Mouse (Mus musculus) hindbrain, embryonic 16.5 days (tissue): ENCODE results near the gene Pum1. TPM values are rescaled to one million over a fixed set of nuclear protein-coding genes. Genes with fewer than 3 reads are reported as not detected.

Source experiments
- ATAC-seq: fragments of 200-750 bp; cut with Nextera tagmentation; 2 replicates; pipeline ENCODE4 v1.8.0; 2017; ENCODE audit warnings: moderate TSS enrichment, moderate library complexity
- H3K27ac ChIP-seq: fragments of 300-500 bp; sonication (generic); 2 replicates; pipeline ENCODE4 v1.5.1; 2014; ENCODE audit warnings: low read depth, mild to moderate bottlenecking, control low read depth, low read length, moderate library complexity
- H3K27me3 ChIP-seq: fragments of 300-500 bp; sonication (generic); replicated peaks from 2 replicates; pipeline ENCODE4 v1.6.1; 2014; ENCODE audit warnings: low read length; ENCODE audit not compliant: control insufficient read depth, insufficient read depth
- H3K36me3 ChIP-seq: fragments of 300-500 bp; sonication (generic); 2 replicates; pipeline ENCODE4 v1.6.1; 2014; ENCODE audit warnings: mild to moderate bottlenecking, low read length, moderate library complexity, mixed read lengths; ENCODE audit not compliant: control insufficient read depth, insufficient read depth
- H3K4me1 ChIP-seq: fragments of 300-500 bp; sonication (generic); 2 replicates; pipeline ENCODE4 v1.6.1; 2014; ENCODE audit warnings: low read depth, low read length; ENCODE audit not compliant: control insufficient read depth, insufficient read depth
- H3K4me2 ChIP-seq: fragments of 300-500 bp; sonication (generic); 2 replicates; pipeline ENCODE4 v1.6.1; 2014; ENCODE audit warnings: mild to moderate bottlenecking, low read length, control low read depth, moderate library complexity
- H3K4me3 ChIP-seq: fragments of 300-500 bp; sonication (generic); 2 replicates; pipeline ENCODE4 v1.5.1; 2014; ENCODE audit warnings: mild to moderate bottlenecking, low read length, control low read depth, moderate library complexity
- H3K9ac ChIP-seq: fragments of 300-500 bp; sonication (generic); 2 replicates; pipeline ENCODE4 v1.6.1; 2014; ENCODE audit warnings: low read depth, mild to moderate bottlenecking, control low read depth, low read length, moderate library complexity
- H3K9me3 ChIP-seq: fragments of 300-500 bp; sonication (generic); 2 replicates; pipeline ENCODE4 v1.6.1; 2014; ENCODE audit warnings: mild to moderate bottlenecking, low read length, moderate library complexity; ENCODE audit not compliant: control insufficient read depth
- WGBS: fragments of 180-500 bp; shearing (Covaris S2); extraction: QIAGEN DNeasy Blood & Tissue Kit; methylation state at CpG from one replicate; pipeline ENCODE4 v1.1.7; 2014; 5-methylcytosine and 5-hydroxymethylcytosine counted together
- polyA plus RNA-seq: library from polyadenylated mRNA; unstranded; fragments of >200 nt; fragmentation: Nextera tagmentation; extraction: Ambion mirVana; gene quantifications from 2 replicates; pipeline ENCODE4 v1.2.1, GENCODE M21; 2015

Gene Pum1
- polyA plus RNA-seq, 1 experiment from 2014 or later, result 79.1 TPM

GRCm38 (mm10) chr4:130797201-130798051 lies 134.3 kb downstream of the Pum1 start:
- Histone ChIP-seq H3K9me3 (no peaks in the 10 kb centered on the region), H3K36me3 (no peaks in the 10 kb centered on the region), H3K4me2 (peak overlapping the region; percentile 1; the same call in 1 of the 2 replicates), H3K27me3 (no peaks in the 10 kb centered on the region), H3K4me1 (peaks cover 58% of the 10 kb centered on the region), H3K9ac (no peak overlapping the region), H3K27ac (0 out of 2 replicates have a peak overlapping the region, but pooled peaks have one; percentile 4), H3K4me3 (no peak overlapping the region)
- peak; percentile 38; the same call in 1 of the 2 replicates for ATAC-seq
- WGBS, result 43% methylated on average over 15 of the region's 15 CpGs

GRCm38 (mm10) chr4:130798416-130798815 lies 135.3 kb downstream of the Pum1 start:
- Histone ChIP-seq H3K4me1 (peaks cover 62% of the 10 kb centered on the region), H3K9me3 (no peaks in the 10 kb centered on the region), H3K36me3 (no peaks in the 10 kb centered on the region), H3K4me2 (no peak overlapping the region), H3K9ac (peak overlapping the region; percentile 9; the same call in 1 of the 2 replicates), H3K27me3 (no peaks in the 10 kb centered on the region), H3K4me3 (no peak overlapping the region), H3K27ac (peak overlapping the region; percentile 45; the same call in 1 of the 2 replicates)
- ATAC-seq, result no peak
- WGBS, result 54% methylated on average over 1 of the region's 1 CpGs

- Histone ChIP-seq H3K9me3 (no peaks in the 10 kb centered on the region), H3K4me2 (no peak overlapping the region), H3K27me3 (no peaks in the 10 kb centered on the region), H3K27ac (peak overlapping the region; percentile 45; the same call in 1 of the 2 replicates), H3K4me3 (no peak overlapping the region), H3K36me3 (no peaks in the 10 kb centered on the region), H3K4me1 (peaks cover 66% of the 10 kb centered on the region), H3K9ac (peak overlapping the region; percentile 9)
- peak; percentile 3; the same call in 1 of the 2 replicates for ATAC-seq
- WGBS, result 36% methylated on average over 4 of the region's 4 CpGs
Observed at GRCm38 (mm10) chr4:130799118-130799517, 136.0 kb downstream of the Pum1 start.

GRCm38 (mm10) chr4:130799582-130799981 lies 136.5 kb downstream of the Pum1 start:
- Histone ChIP-seq H3K4me1 (peaks cover 65% of the 10 kb centered on the region), H3K4me2 (no peak overlapping the region), H3K9ac (no peak overlapping the region), H3K4me3 (no peak overlapping the region), H3K36me3 (no peaks in the 10 kb centered on the region), H3K27ac (no peak overlapping the region; the same call in 1 of the 2 replicates), H3K27me3 (no peaks in the 10 kb centered on the region), H3K9me3 (no peaks in the 10 kb centered on the region)
- 74% methylated on average over 5 of the region's 5 CpGs for WGBS
- no peak for ATAC-seq

- no peak overlapping the region for H3K4me2 ChIP-seq
- no peaks in the 10 kb centered on the region for H3K27me3 ChIP-seq
- no peaks in the 10 kb centered on the region for H3K9me3 ChIP-seq
- H3K4me1 ChIP-seq, result peaks cover 66% of the 10 kb centered on the region
- H3K4me3 ChIP-seq, result no peak overlapping the region
- WGBS, result 84% methylated on average over 6 of the region's 6 CpGs
- no peaks in the 10 kb centered on the region for H3K36me3 ChIP-seq
- no peak for ATAC-seq
- H3K9ac ChIP-seq, result no peak overlapping the region
- H3K27ac ChIP-seq, result no peak overlapping the region
Observed at GRCm38 (mm10) chr4:130800147-130800546, 137.0 kb downstream of the Pum1 start.

- 91% methylated on average over 5 of the region's 5 CpGs for WGBS
- no peaks in the 10 kb centered on the region for H3K9me3 ChIP-seq
- no peak overlapping the region for H3K4me3 ChIP-seq
- no peaks in the 10 kb centered on the region for H3K36me3 ChIP-seq
- H3K9ac ChIP-seq, result no peak overlapping the region
- H3K4me2 ChIP-seq, result no peak overlapping the region
- H3K4me1 ChIP-seq, result peaks cover 76% of the 10 kb centered on the region
- no peak for ATAC-seq
- H3K27me3 ChIP-seq, result no peaks in the 10 kb centered on the region
- no peak overlapping the region for H3K27ac ChIP-seq
Observed at GRCm38 (mm10) chr4:130801198-130801597, 138.1 kb downstream of the Pum1 start.

GRCm38 (mm10) chr4:130801624-130802329 lies 138.7 kb downstream of the Pum1 start:
- 43% methylated on average over 10 of the region's 10 CpGs for WGBS
- H3K27ac ChIP-seq, result no peak overlapping the region
- no peaks in the 10 kb centered on the region for H3K27me3 ChIP-seq
- H3K9ac ChIP-seq, result no peak overlapping the region
- H3K4me1 ChIP-seq, result peaks cover 73% of the 10 kb centered on the region
- peak overlapping the region; percentile 14; the same call in 1 of the 2 replicates for H3K4me2 ChIP-seq
- no peak overlapping the region for H3K4me3 ChIP-seq
- no peaks in the 10 kb centered on the region for H3K9me3 ChIP-seq
- ATAC-seq, result no peak
- H3K36me3 ChIP-seq, result no peaks in the 10 kb centered on the region

GRCm38 (mm10) chr4:130803591-130803990 lies 140.5 kb downstream of the Pum1 start:
- peak overlapping the region; percentile 84 for H3K27ac ChIP-seq
- H3K4me1 ChIP-seq, result peaks cover 56% of the 10 kb centered on the region
- WGBS, result 68% methylated on average over 2 of the region's 2 CpGs
- H3K4me3 ChIP-seq, result no peak overlapping the region
- H3K9ac ChIP-seq, result no peak overlapping the region
- H3K27me3 ChIP-seq, result no peaks in the 10 kb centered on the region
- no peaks in the 10 kb centered on the region for H3K9me3 ChIP-seq
- H3K36me3 ChIP-seq, result no peaks in the 10 kb centered on the region
- ATAC-seq, result no peak
- H3K4me2 ChIP-seq, result no peak overlapping the region

- H3K9me3 ChIP-seq, result no peaks in the 10 kb centered on the region
- no peak overlapping the region for H3K4me3 ChIP-seq
- ATAC-seq, result peak; percentile 31; the same call in 1 of the 2 replicates
- no peak overlapping the region for H3K4me2 ChIP-seq
- H3K9ac ChIP-seq, result no peak overlapping the region
- peak overlapping the region; percentile 84 for H3K27ac ChIP-seq
- no peaks in the 10 kb centered on the region for H3K27me3 ChIP-seq
- peaks cover 54% of the 10 kb centered on the region for H3K4me1 ChIP-seq
- H3K36me3 ChIP-seq, result no peaks in the 10 kb centered on the region
- 30% methylated on average over 2 of the region's 2 CpGs for WGBS
Observed at GRCm38 (mm10) chr4:130804292-130804691, 141.2 kb downstream of the Pum1 start.
